Mouse (Mus musculus): ENCODE results near the gene Hemk1. TPM values are rescaled to one million over a fixed set of nuclear protein-coding genes. Genes with fewer than 3 reads are reported as not detected.

The Hemk1 gene
- 10.4 and 12.8 TPM in 2 replicates for polyA plus RNA-seq (2014; fragmentation: Nextera tagmentation; extraction: Ambion mirVana)

GRCm38 (mm10) chr9:107338172-107338883 is at the start of gene Hemk1:
Hemk1 (minus strand) TSS chr9:107338350.
- peak; percentile 90 for DNase-seq (ENCODE audit: low spot score)
- Histone ChIP-seq H3K4me3 (ENCODE audit: low read depth, low read length) (peak within 1 kb of the TSS; percentile 68), H3K9me3 (ENCODE audit: control insufficient read depth, low read length) (no peaks in the 10 kb centered on the region), H3K4me1 (replicated peaks; ENCODE audit: control insufficient read depth, insufficient read depth, low read length) (peaks cover 13% of the 10 kb centered on the region), H3K4me2 (ENCODE audit: low read length) (peak within 1 kb of the TSS; percentile 78), H3K27me3 (replicated peaks; ENCODE audit: control insufficient read depth, insufficient read depth, low read length) (peaks cover 13% of the 10 kb centered on the region; the same call in 1 of the 2 replicates), H3K36me3 (ENCODE audit: control insufficient read depth, insufficient read depth, low read length) (0 out of 2 replicates have a peak, but pooled peaks cover 4% of the 10 kb centered on the region), H3K9ac (ENCODE audit: low read length) (peak within 1 kb of the TSS; percentile 72), H3K27ac (ENCODE audit: low read depth) (peak within 1 kb of the TSS; percentile 51; the same call in 1 of the 2 replicates)
- ATAC-seq (replicated peaks; ENCODE audit: low FRiP score, low TSS enrichment, low read depth) = peak; percentile 77
- 4% methylated on average over 30 of the region's 30 CpGs for WGBS

- DNase-seq (ENCODE audit: low spot score) (no peak), ATAC-seq (replicated peaks; ENCODE audit: low FRiP score, low TSS enrichment, low read depth) (no peak)
- 96% methylated on average over 3 of the region's 3 CpGs for WGBS
- Histone ChIP-seq H3K9me3 (ENCODE audit: control insufficient read depth, low read length) (no peaks in the 10 kb centered on the region), H3K27me3 (replicated peaks; ENCODE audit: control insufficient read depth, insufficient read depth, low read length) (peaks cover 29% of the 10 kb centered on the region), H3K4me2 (ENCODE audit: low read length) (no peak overlapping the region), H3K4me1 (replicated peaks; ENCODE audit: control insufficient read depth, insufficient read depth, low read length) (peaks cover 8% of the 10 kb centered on the region; the same call in 1 of the 2 replicates), H3K27ac (ENCODE audit: low read depth) (no peak overlapping the region), H3K9ac (ENCODE audit: low read length) (no peak overlapping the region), H3K36me3 (ENCODE audit: control insufficient read depth, insufficient read depth, low read length) (no peaks in the 10 kb centered on the region), H3K4me3 (ENCODE audit: low read depth, low read length) (no peak overlapping the region)
Measured at GRCm38 (mm10) chr9:107387708-107388107, 49.6 kb upstream of the Hemk1 start.

GRCm38 (mm10) chr9:107386722-107387121 is 48.6 kb upstream of the Hemk1 start:
- Histone ChIP-seq H3K4me3 (ENCODE audit: low read depth, low read length) (no peak overlapping the region), H3K4me2 (ENCODE audit: low read length) (no peak overlapping the region), H3K4me1 (replicated peaks; ENCODE audit: control insufficient read depth, insufficient read depth, low read length) (peaks cover 8% of the 10 kb centered on the region; the same call in 1 of the 2 replicates), H3K27me3 (replicated peaks; ENCODE audit: control insufficient read depth, insufficient read depth, low read length) (peaks cover 39% of the 10 kb centered on the region), H3K9ac (ENCODE audit: low read length) (no peak overlapping the region), H3K9me3 (ENCODE audit: control insufficient read depth, low read length) (no peaks in the 10 kb centered on the region), H3K27ac (ENCODE audit: low read depth) (no peak overlapping the region), H3K36me3 (ENCODE audit: control insufficient read depth, insufficient read depth, low read length) (no peaks in the 10 kb centered on the region)
- no peak for ATAC-seq (replicated peaks; ENCODE audit: low FRiP score, low TSS enrichment, low read depth)
- WGBS = 61% methylated on average over 3 of the region's 3 CpGs
- DNase-seq (ENCODE audit: low spot score) = no peak

- ATAC-seq (replicated peaks; ENCODE audit: low FRiP score, low TSS enrichment, low read depth) (no peak), DNase-seq (ENCODE audit: low spot score) (no peak)
- H3K9me3 ChIP-seq (ENCODE audit: control insufficient read depth, low read length) = no peaks in the 10 kb centered on the region
- H3K27ac ChIP-seq (ENCODE audit: low read depth) = no peak overlapping the region
- H3K27me3 ChIP-seq (replicated peaks; ENCODE audit: control insufficient read depth, insufficient read depth, low read length) = peaks cover 49% of the 10 kb centered on the region
- no peak overlapping the region for H3K4me3 ChIP-seq (ENCODE audit: low read depth, low read length)
- peaks cover 6% of the 10 kb centered on the region; the same call in 1 of the 2 replicates for H3K4me1 ChIP-seq (replicated peaks; ENCODE audit: control insufficient read depth, insufficient read depth, low read length)
- H3K9ac ChIP-seq (ENCODE audit: low read length) = no peak overlapping the region
- no peaks in the 10 kb centered on the region for H3K36me3 ChIP-seq (ENCODE audit: control insufficient read depth, insufficient read depth, low read length)
- 34% methylated on average over 3 of the region's 3 CpGs for WGBS
- no peak overlapping the region for H3K4me2 ChIP-seq (ENCODE audit: low read length)
Measured at GRCm38 (mm10) chr9:107384396-107384795, 46.2 kb upstream of the Hemk1 start.

- no peak overlapping the region for H3K27ac ChIP-seq (ENCODE audit: low read depth)
- peak; percentile 82 for DNase-seq (ENCODE audit: low spot score)
- no peaks in the 10 kb centered on the region for H3K36me3 ChIP-seq (ENCODE audit: control insufficient read depth, insufficient read depth, low read length)
- H3K4me2 ChIP-seq (ENCODE audit: low read length) = no peak overlapping the region
- no peak for ATAC-seq (replicated peaks; ENCODE audit: low FRiP score, low TSS enrichment, low read depth)
- 0 out of 2 replicates have a peak, but pooled peaks cover 3% of the 10 kb centered on the region for H3K4me1 ChIP-seq (replicated peaks; ENCODE audit: control insufficient read depth, insufficient read depth, low read length)
- H3K9me3 ChIP-seq (ENCODE audit: control insufficient read depth, low read length) = no peaks in the 10 kb centered on the region
- H3K27me3 ChIP-seq (replicated peaks; ENCODE audit: control insufficient read depth, insufficient read depth, low read length) = peaks cover 76% of the 10 kb centered on the region
- H3K9ac ChIP-seq (ENCODE audit: low read length) = no peak overlapping the region
- no peak overlapping the region for H3K4me3 ChIP-seq (ENCODE audit: low read depth, low read length)
- 9% methylated on average over 8 of the region's 8 CpGs for WGBS
Measured at GRCm38 (mm10) chr9:107381723-107382122, 43.6 kb upstream of the Hemk1 start.

- no peak; the same call in 1 of the 2 replicates for ATAC-seq (replicated peaks; ENCODE audit: low FRiP score, low TSS enrichment, low read depth)
Measured at GRCm38 (mm10) chr9:107377961-107378512, 39.9 kb upstream of the Hemk1 start.

GRCm38 (mm10) chr9:107375451-107375850 is 37.3 kb upstream of the Hemk1 start:
- Histone ChIP-seq H3K27me3 (replicated peaks; ENCODE audit: control insufficient read depth, insufficient read depth, low read length) (peaks cover 59% of the 10 kb centered on the region), H3K27ac (ENCODE audit: low read depth) (no peak overlapping the region), H3K4me3 (ENCODE audit: low read depth, low read length) (no peak overlapping the region), H3K9me3 (ENCODE audit: control insufficient read depth, low read length) (no peaks in the 10 kb centered on the region), H3K9ac (ENCODE audit: low read length) (no peak overlapping the region), H3K36me3 (ENCODE audit: control insufficient read depth, insufficient read depth, low read length) (no peaks in the 10 kb centered on the region), H3K4me1 (replicated peaks; ENCODE audit: control insufficient read depth, insufficient read depth, low read length) (0 out of 2 replicates have a peak, but pooled peaks cover 3% of the 10 kb centered on the region), H3K4me2 (ENCODE audit: low read length) (no peak overlapping the region)
- WGBS = 14% methylated on average over 5 of the region's 5 CpGs
- DNase-seq (ENCODE audit: low spot score) (no peak), ATAC-seq (replicated peaks; ENCODE audit: low FRiP score, low TSS enrichment, low read depth) (no peak)

More at GRCm38 (mm10) chr9:107377961-107378512, 39.9 kb upstream of the Hemk1 start:
- H3K4me2 ChIP-seq (ENCODE audit: low read length) = peak overlapping the region; percentile 66
- 0 out of 2 replicates have a peak, but pooled peaks cover 3% of the 10 kb centered on the region for H3K4me1 ChIP-seq (replicated peaks; ENCODE audit: control insufficient read depth, insufficient read depth, low read length)
- H3K36me3 ChIP-seq (ENCODE audit: control insufficient read depth, insufficient read depth, low read length) = no peaks in the 10 kb centered on the region
- peak overlapping the region; percentile 37 for H3K4me3 ChIP-seq (ENCODE audit: low read depth, low read length)
- peaks cover 77% of the 10 kb centered on the region for H3K27me3 ChIP-seq (replicated peaks; ENCODE audit: control insufficient read depth, insufficient read depth, low read length)
- no peak overlapping the region for H3K9ac ChIP-seq (ENCODE audit: low read length)
- no peaks in the 10 kb centered on the region for H3K9me3 ChIP-seq (ENCODE audit: control insufficient read depth, low read length)
- DNase-seq (ENCODE audit: low spot score) = peak; percentile 67
- WGBS = under 1% methylated on average over 35 of the region's 35 CpGs
- H3K27ac ChIP-seq (ENCODE audit: low read depth) = no peak overlapping the region

GRCm38 (mm10) chr9:107374623-107375022 is 36.5 kb upstream of the Hemk1 start:
- H3K9me3 ChIP-seq (ENCODE audit: control insufficient read depth, low read length) = no peaks in the 10 kb centered on the region
- no peak overlapping the region for H3K9ac ChIP-seq (ENCODE audit: low read length)
- 4% methylated on average over 8 of the region's 8 CpGs for WGBS
- H3K4me1 ChIP-seq (replicated peaks; ENCODE audit: control insufficient read depth, insufficient read depth, low read length) = 0 out of 2 replicates have a peak, but pooled peaks cover 3% of the 10 kb centered on the region
- H3K4me3 ChIP-seq (ENCODE audit: low read depth, low read length) = no peak overlapping the region
- H3K36me3 ChIP-seq (ENCODE audit: control insufficient read depth, insufficient read depth, low read length) = no peaks in the 10 kb centered on the region
- no peak overlapping the region for H3K4me2 ChIP-seq (ENCODE audit: low read length)
- ATAC-seq (replicated peaks; ENCODE audit: low FRiP score, low TSS enrichment, low read depth) (0 out of 2 replicates have a peak, but pooled peaks have one; percentile 30), DNase-seq (ENCODE audit: low spot score) (peak; percentile 69)
- H3K27me3 ChIP-seq (replicated peaks; ENCODE audit: control insufficient read depth, insufficient read depth, low read length) = peaks cover 51% of the 10 kb centered on the region
- no peak overlapping the region for H3K27ac ChIP-seq (ENCODE audit: low read depth)
